Mouse (Mus musculus) intestine, embryonic 14.5 days (tissue): ENCODE measurements around the gene Tiam1. TPM values are rescaled to one million over a fixed set of nuclear protein-coding genes. Genes with fewer than 3 reads are reported as not detected.

Experiments
- ATAC-seq: fragments of 200-750 bp; cut with Nextera tagmentation; replicated peaks from 2 replicates; pipeline ENCODE4 v1.8.0; 2017; ENCODE audit warnings: low read depth, moderate number of reproducible peaks, moderate TSS enrichment, moderate library complexity; ENCODE audit not compliant: low FRiP score, low TSS enrichment
- DNase-seq: peaks from one replicate; pipeline ENCODE4 v3.0.0-alpha.2; 2018; ENCODE audit warnings: low spot score
- H3K27ac ChIP-seq: fragments of 300-500 bp; sonication (generic); 2 replicates; pipeline ENCODE4 v1.5.1; 2014; ENCODE audit warnings: low read depth, mild to moderate bottlenecking, control low read depth
- H3K27me3 ChIP-seq: fragments of 300-500 bp; sonication (generic); replicated peaks from 2 replicates; pipeline ENCODE4 v1.6.1; 2014; ENCODE audit warnings: low read length, control low read depth; ENCODE audit not compliant: control insufficient read depth, insufficient read depth
- H3K36me3 ChIP-seq: fragments of 300-500 bp; sonication (generic); 2 replicates; pipeline ENCODE4 v1.6.1; 2014; ENCODE audit warnings: low read length, control low read depth; ENCODE audit not compliant: control insufficient read depth, insufficient read depth
- H3K4me1 ChIP-seq: fragments of 300-500 bp; sonication (generic); replicated peaks from 2 replicates; pipeline ENCODE4 v1.6.1; 2014; ENCODE audit warnings: low read length, control low read depth, mixed read lengths; ENCODE audit not compliant: control insufficient read depth, insufficient read depth
- H3K4me2 ChIP-seq: fragments of 300-500 bp; sonication (generic); 2 replicates; pipeline ENCODE4 v1.6.1; 2014; ENCODE audit warnings: low read length
- H3K4me3 ChIP-seq: fragments of 300-500 bp; sonication (generic); 2 replicates; pipeline ENCODE4 v1.5.1; 2014; ENCODE audit warnings: low read depth, low read length, control low read depth, mixed read lengths
- H3K9ac ChIP-seq: fragments of 300-500 bp; sonication (generic); 2 replicates; pipeline ENCODE4 v1.6.1; 2014; ENCODE audit warnings: mild to moderate bottlenecking, low read length
- H3K9me3 ChIP-seq: fragments of 300-500 bp; sonication (generic); 2 replicates; pipeline ENCODE4 v1.6.1; 2016; ENCODE audit warnings: low read length, control low read depth; ENCODE audit not compliant: control insufficient read depth
- WGBS: fragments of 180-500 bp; shearing (Covaris S2); extraction: QIAGEN DNeasy Blood & Tissue Kit; methylation state at CpG from one replicate; pipeline ENCODE4 v1.1.7; 2014; 5-methylcytosine and 5-hydroxymethylcytosine counted together
- polyA plus RNA-seq: library from polyadenylated mRNA; unstranded; fragments of >200 nt; fragmentation: Nextera tagmentation; extraction: Ambion mirVana; gene quantifications from 2 replicates; pipeline ENCODE4 v1.2.1, GENCODE M21; 2014

Gene Tiam1
- polyA plus RNA-seq, 1 experiment from 2014 or later, result 21.4 TPM

DNA sequence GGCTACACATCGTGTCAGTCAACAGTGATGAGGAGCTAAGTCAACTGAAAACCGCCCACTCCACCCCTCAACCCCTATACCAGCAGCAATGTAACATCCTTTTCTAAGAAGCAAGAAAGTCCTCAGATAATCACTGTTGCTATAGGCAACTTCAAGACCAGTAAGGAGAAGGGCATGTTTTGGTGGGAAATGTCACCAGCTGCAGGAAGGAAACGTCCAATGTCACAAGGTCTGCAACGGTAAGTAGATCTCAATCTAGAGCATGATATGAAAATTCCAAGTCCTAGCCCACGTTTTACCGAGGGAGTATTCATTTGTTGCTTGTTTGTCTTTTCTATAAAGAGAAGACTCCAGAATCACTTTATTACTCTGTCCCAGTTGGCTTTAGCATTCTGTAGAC lies 95.7 kb downstream of the Tiam1 start:
- no peaks in the 10 kb centered on the region for H3K9me3 ChIP-seq
- no peaks in the 10 kb centered on the region for H3K27me3 ChIP-seq
- no peaks in the 10 kb centered on the region for H3K36me3 ChIP-seq
- 91% methylated on average over 6 of the region's 6 CpGs for WGBS
- H3K4me3 ChIP-seq, result no peak overlapping the region
- H3K4me1 ChIP-seq, result peaks cover 15% of the 10 kb centered on the region
- H3K4me2 ChIP-seq, result no peak overlapping the region
- DNase-seq, result no peak
- ATAC-seq, result no peak
- no peak overlapping the region for H3K9ac ChIP-seq
- no peak overlapping the region for H3K27ac ChIP-seq

DNA sequence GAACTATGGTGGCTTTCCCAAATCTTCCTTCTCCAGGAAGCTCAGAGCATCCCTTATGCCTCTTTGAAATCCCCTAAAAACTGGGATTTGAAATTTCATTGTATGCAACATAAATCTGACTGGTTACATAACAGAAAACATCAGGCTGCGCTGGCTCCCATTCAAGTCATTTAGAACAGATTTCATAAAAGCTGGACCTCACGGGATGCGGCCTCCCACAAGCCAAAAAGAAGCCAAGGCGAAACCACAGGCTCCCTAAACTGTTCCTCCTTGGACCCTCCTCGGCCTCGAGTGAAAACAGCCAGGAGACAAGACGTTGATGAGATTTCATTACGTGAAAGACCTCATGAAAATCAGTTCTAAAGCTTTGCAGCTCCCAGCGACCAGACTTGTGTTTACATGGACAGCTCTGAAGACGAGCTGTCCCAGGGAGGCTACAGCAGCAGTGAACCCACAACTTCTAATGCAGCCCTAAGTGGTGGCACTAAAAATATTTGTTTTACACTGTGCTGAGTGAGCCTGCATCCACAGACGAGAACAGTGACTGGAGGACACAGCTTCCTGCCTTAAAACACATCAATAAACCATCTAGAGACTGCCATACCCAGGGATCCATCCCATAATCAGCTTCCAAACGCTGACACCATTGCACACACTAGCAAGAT lies 96.9 kb downstream of the Tiam1 start:
- Histone ChIP-seq H3K4me1 (peaks cover 6% of the 10 kb centered on the region; the same call in 1 of the 2 replicates), H3K9me3 (no peaks in the 10 kb centered on the region), H3K27ac (peak overlapping the region; percentile 34; the same call in 1 of the 2 replicates), H3K4me2 (no peak overlapping the region), H3K4me3 (no peak overlapping the region), H3K36me3 (no peaks in the 10 kb centered on the region), H3K9ac (no peak overlapping the region), H3K27me3 (no peaks in the 10 kb centered on the region)
- 47% methylated on average over 12 of the region's 12 CpGs for WGBS
- no peak for DNase-seq
- no peak for ATAC-seq

GRCm38 (mm10) chr16:90045611-90046010 lies 98.0 kb downstream of the Tiam1 start:
- Histone ChIP-seq H3K9me3 (no peaks in the 10 kb centered on the region), H3K27me3 (no peaks in the 10 kb centered on the region), H3K4me2 (no peak overlapping the region), H3K36me3 (no peaks in the 10 kb centered on the region), H3K27ac (no peak overlapping the region), H3K4me1 (peaks cover 6% of the 10 kb centered on the region; the same call in 1 of the 2 replicates), H3K9ac (no peak overlapping the region), H3K4me3 (no peak overlapping the region)
- WGBS, result 94% methylated on average over 8 of the region's 8 CpGs
- DNase-seq, result no peak
- ATAC-seq, result no peak

DNA sequence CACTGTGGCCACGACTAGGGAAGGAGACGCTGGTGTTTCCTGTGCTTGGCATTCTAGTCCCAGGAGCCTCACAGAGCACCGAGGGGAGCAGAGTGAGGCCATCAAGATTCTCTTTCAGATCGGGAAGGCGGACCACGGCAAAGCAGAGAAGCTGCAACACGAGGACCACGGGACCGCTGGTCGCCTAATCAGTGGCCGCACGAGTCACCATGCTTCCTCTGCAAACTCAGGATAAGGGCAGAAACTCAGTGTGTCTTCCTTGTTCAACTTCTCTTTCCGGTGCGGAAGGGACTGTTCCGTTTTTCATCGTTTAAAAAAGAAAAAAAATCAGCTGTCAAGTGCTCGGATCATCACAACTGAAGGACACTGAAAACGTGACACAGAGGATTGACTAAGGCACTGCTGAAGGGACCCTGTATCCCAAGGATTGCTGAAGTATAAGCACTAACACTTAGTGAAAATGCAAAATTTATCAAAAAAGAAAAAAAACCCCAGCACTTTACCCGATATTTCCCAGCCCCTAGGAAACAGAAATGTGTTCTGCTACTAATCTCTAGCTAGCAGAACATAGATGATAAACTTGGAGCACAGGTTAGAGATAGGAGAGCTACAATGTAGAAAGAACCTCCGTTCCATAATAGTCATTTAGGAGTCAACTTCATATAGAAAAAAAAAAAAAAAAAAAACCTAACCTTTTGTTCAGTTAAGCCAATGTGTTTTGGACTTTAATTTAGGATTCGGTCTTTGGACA lies 99.4 kb downstream of the Tiam1 start:
- peaks cover 6% of the 10 kb centered on the region; the same call in 1 of the 2 replicates for H3K4me1 ChIP-seq
- H3K9ac ChIP-seq, result no peak overlapping the region
- no peak overlapping the region for H3K27ac ChIP-seq
- no peak overlapping the region for H3K4me2 ChIP-seq
- WGBS, result 86% methylated on average over 21 of the region's 21 CpGs
- H3K4me3 ChIP-seq, result no peak overlapping the region
- no peaks in the 10 kb centered on the region for H3K27me3 ChIP-seq
- no peaks in the 10 kb centered on the region for H3K9me3 ChIP-seq
- H3K36me3 ChIP-seq, result no peaks in the 10 kb centered on the region
- DNase-seq (no peak), ATAC-seq (no peak)

DNA sequence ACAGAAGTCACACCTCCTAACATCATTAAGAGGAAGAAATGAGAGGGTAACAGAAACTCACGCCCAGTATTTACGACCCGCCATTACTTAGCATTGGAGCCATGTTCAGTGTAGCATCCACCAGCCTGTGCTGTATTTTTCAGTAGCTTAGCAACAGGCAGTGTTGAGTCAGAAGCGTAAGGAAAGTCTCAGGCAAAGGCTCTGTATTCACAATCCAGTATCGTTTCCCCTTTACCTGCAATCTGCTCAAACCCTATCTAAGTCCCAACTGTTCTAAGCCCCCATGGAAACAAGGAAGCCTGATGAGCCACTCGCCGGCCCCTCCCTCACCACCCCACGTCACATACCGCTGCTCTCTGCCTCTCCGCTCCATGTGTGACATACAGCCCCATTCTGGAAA lies 100.7 kb downstream of the Tiam1 start:
- ATAC-seq (no peak), DNase-seq (no peak)
- Histone ChIP-seq H3K27ac (no peak overlapping the region), H3K4me3 (no peak overlapping the region), H3K27me3 (no peaks in the 10 kb centered on the region), H3K9ac (no peak overlapping the region), H3K9me3 (no peaks in the 10 kb centered on the region), H3K4me2 (no peak overlapping the region), H3K4me1 (peaks cover 6% of the 10 kb centered on the region; the same call in 1 of the 2 replicates), H3K36me3 (no peaks in the 10 kb centered on the region)
- 82% methylated on average over 10 of the region's 10 CpGs for WGBS

- Histone ChIP-seq H3K9me3 (no peaks in the 10 kb centered on the region), H3K4me3 (no peak overlapping the region), H3K4me1 (peaks cover 6% of the 10 kb centered on the region; the same call in 1 of the 2 replicates), H3K9ac (no peak overlapping the region), H3K4me2 (no peak overlapping the region), H3K36me3 (no peaks in the 10 kb centered on the region), H3K27ac (no peak overlapping the region), H3K27me3 (no peaks in the 10 kb centered on the region)
- DNase-seq, result no peak
- no peak for ATAC-seq
- WGBS, result 84% methylated on average over 10 of the region's 10 CpGs
These were observed 101.2 kb downstream of the Tiam1 start for GRCm38 (mm10) chr16:90042386-90042785.

DNA sequence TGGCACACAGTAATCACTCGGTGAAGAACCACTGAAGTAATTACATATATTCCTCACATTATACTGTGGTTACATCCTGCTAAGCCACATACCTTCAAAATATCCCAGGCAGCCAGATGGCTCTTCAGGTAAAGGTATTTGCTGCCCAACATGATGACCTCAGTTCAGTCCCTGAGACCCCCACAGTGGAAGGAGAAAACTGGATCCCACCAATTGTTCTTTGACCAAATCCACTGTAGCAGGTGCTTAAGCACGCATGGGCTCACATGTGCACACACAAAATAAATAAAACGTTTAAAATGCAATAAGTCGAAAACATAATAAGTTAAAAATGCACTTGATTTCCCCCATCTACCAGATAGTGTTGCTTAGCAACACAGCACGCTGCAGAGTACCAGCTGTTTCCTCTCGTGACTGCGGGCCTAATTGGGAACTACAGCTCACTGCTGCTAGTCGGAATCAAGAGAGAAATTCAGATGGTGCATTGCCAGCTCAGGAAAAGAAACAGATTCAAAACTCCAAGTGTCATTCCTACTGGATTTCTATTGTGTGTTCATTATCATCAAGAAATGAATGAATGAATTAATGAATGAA lies 102.7 kb downstream of the Tiam1 start:
- Histone ChIP-seq H3K9ac (no peak overlapping the region), H3K27ac (no peak overlapping the region), H3K9me3 (no peaks in the 10 kb centered on the region), H3K4me3 (no peak overlapping the region), H3K4me2 (no peak overlapping the region), H3K36me3 (no peaks in the 10 kb centered on the region), H3K4me1 (no peaks in the 10 kb centered on the region), H3K27me3 (no peaks in the 10 kb centered on the region)
- WGBS, result 60% methylated on average over 8 of the region's 8 CpGs
- DNase-seq, result no peak
- no peak for ATAC-seq

GRCm38 (mm10) chr16:90035595-90036110 lies 107.9 kb downstream of the Tiam1 start:
- Histone ChIP-seq H3K27me3 (no peaks in the 10 kb centered on the region), H3K36me3 (no peaks in the 10 kb centered on the region), H3K4me2 (no peak overlapping the region), H3K9ac (no peak overlapping the region), H3K4me3 (no peak overlapping the region), H3K27ac (no peak overlapping the region), H3K9me3 (no peaks in the 10 kb centered on the region), H3K4me1 (no peaks in the 10 kb centered on the region)
- ATAC-seq, result no peak
- no peak for DNase-seq
- WGBS, result 86% methylated on average over 10 of the region's 10 CpGs
